Mouse (Mus musculus) ES-CJ7 (cell line): ENCODE data around the gene Psmd7.

Source experiments
- DNase-seq: peaks from one replicate; pipeline ENCODE4 v3.0.0; 2011; ENCODE audit warnings: low read depth, low spot score

Psmd7 gene

DNA sequence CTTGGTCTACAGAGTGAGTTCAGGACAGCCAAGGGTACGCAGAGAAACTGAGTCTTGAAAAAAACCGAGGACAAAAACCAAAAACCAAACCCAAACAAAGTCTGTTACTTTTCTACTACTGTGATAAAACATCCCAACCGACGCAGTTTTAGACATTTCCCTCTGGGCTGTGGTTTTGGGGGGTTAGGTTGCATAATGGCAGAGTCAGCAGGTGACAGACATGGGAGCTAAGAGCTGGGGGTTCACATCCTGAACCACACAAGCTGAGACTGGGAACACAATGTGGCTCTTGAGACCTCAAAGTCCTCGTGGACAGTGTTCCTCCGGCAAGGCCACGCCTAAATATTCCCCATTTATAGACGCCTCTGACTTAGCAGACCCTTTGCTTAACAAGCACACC is 10.1 kb downstream of the Psmd7 start:
- DNase-seq, result no peak

DNA sequence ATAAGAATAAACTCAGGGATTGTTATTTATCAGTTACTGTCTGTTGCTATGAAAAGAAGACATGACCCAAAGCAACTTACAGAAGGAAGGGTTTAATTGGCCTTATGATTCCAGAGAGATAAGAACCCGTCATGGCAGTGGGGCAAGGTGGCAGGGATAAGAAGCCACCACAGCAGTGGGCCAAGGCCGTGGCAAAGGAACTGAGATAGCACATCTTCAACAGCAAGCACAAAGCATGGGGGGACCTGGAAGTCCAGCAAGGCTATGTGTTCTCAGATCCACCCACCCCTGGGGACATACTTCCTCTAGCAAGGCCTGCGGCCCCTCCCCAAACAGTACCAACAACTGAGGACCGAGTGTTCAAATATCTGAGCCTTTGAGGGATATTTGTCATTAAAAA is 10.6 kb downstream of the Psmd7 start:
- no peak for DNase-seq

DNA sequence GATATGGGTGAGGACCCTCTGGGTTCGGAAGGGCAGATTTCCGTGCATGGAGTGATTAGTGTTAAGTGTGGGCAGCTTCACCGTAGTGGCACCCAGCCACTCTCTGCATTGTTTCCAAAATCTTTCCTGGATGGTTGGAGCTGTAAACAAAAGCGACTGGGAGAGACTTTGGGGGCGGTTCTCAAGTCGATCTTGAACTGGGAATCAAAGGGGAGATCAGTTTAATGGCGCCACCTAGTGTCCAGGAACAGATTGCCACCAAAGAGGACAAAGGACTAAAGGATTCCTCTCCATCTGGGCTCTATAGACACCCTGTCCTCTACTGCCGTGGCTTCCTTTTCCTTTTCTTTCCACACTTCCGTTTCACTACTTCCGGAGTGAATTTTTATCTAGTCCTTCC is 11.6 kb downstream of the Psmd7 start:
- DNase-seq, result peak; percentile 96

- peak; percentile 82 for DNase-seq
Observed at GRCm38 (mm10) chr8:107574771-107575170, 13.5 kb downstream of the Psmd7 start.

DNA sequence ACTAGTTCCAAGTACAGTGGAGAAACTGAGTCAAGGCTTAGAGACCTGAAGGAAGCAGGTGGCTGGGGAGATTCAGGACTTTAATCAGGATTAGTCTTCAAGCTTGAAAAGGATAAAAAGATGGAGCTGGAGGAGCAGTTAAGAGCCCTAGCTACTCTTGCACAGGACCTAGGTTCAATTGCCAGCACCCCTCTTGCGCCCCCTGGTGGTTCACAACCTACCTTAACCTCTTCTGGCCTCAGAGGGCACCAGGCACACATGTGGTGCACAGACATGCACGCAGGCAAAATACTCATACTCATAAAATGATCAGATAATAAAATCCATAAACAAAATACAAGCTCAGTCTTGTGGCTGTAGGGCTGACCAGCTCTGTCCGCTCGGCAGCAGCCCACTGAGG is 15.8 kb downstream of the Psmd7 start:
- DNase-seq, result peak; percentile 87

GRCm38 (mm10) chr8:107571486-107572135 is 16.7 kb downstream of the Psmd7 start:
- DNase-seq, result no peak

DNA sequence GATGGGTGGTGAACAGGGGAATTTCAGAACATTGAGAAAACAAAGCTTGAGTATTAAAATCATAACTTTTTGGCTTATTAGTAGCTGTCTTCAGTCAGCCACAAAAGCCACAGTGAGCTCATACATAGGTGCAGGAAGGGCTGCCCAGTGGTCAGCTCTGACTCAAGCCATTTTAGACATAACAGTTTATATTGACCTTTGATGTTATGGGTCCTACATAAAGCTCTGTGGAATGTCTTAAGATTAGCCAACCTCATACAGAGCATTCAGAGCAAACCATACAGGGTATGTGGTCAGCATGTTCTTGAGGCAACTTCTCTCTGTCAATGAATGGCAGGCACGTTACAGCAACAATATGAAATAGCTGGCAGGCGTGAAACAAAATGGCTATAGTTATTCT is 17.2 kb downstream of the Psmd7 start:
- no peak for DNase-seq

DNA sequence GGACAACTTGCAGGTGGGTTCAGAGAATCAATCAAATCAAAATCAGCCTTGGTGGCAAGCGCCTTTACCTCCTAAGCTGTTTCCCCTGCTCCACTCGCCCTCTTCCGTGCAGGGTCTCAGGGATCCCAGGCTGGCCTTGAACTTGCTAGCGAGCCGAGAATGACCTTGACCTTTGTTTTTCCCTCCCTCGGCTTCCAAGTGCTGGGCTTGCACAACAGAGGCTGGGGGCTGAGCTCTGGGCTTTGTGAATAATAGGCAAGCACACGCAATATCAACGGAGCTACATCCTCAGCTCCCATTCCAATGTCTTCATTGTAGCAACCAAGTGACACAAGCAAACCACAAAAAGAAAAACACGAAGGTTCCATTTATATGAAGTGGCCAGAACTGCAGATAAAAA is 26.1 kb downstream of the Psmd7 start:
- DNase-seq, result peak; percentile 62

DNA sequence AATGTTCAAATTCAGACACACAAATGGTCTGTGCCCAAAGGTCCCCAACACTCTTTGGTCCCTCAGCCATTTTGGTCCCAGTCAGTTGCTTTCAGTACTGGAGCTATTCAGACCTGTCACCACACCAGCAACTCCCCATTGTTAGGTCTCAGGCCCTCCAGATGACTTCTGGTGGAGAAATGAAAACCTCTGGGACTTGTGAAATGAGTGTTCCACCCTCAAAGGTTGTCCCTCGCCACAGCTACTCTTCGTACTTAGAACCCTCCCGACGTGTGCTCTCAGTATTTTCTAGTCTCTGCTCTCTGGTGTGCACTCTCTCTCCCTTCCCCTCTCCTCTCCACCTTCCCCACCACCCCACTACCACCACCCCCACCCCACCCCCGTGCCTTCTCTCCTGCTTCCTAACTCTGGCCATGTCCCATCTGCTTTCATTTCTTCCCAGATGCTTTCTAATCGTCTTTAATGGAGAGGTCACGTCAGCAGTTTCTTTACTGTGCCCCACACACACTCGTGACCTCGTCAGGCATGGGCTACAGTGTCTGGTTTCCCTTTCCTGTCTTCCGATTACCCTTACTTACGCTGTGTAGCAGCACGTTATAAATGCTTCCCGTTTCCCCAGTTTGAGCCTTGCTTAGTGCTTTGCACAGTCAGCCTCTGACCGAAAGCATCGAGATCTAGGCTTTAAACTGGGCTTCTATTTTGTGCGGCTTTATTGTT is 27.3 kb downstream of the Psmd7 start:
- DNase-seq, result no peak

GRCm38 (mm10) chr8:107556511-107556936 is 31.7 kb downstream of the Psmd7 start:
- DNase-seq, result no peak

DNA sequence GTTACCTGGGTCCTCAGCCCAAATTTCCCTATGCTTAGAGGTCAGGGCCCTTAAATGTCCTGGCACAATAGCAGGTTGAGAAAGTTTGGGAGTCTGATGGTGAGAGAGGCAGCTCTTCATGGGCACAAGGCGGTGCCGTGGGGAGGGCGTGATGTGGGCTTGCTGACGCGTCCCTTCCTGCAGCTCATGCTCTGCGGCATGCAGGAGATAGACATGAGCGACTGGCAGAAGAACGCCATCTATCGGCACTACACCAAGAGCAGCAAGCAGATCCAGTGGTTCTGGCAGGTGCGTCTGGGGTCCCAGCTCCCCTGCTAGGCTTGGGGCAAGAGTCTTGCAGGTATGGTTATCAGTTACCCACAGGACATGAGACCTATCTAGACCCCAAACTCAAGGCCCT is 33.0 kb downstream of the Psmd7 start:
- DNase-seq, result peak; percentile 54

GRCm38 (mm10) chr8:107552234-107552633 is 36.0 kb downstream of the Psmd7 start:
- no peak for DNase-seq

DNA sequence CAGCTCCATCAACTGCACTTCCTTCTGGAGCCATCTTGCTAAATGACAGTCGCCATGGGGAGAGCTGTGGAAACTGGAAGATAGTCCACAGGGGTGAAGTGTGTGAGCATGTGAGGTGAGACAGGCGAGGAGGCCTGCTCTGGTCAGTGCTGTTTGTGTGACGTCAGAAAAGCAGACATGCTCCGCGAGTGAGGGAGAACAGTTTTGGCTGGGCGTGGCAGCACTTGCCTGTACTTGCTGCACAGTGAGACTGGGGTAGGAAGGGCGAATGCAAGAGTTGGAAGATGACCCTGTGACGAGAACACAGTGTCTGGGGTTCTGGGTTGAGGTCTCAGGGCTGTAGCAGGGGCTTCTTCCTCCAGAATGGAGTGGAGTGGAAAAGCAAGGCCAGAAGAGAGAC is 41.4 kb downstream of the Psmd7 start:
- peak; percentile 43 for DNase-seq

GRCm38 (mm10) chr8:107546154-107546553 is 42.1 kb downstream of the Psmd7 start:
- DNase-seq, result no peak

- no peak for DNase-seq
Observed at GRCm38 (mm10) chr8:107545621-107546152, 42.6 kb downstream of the Psmd7 start.

DNA sequence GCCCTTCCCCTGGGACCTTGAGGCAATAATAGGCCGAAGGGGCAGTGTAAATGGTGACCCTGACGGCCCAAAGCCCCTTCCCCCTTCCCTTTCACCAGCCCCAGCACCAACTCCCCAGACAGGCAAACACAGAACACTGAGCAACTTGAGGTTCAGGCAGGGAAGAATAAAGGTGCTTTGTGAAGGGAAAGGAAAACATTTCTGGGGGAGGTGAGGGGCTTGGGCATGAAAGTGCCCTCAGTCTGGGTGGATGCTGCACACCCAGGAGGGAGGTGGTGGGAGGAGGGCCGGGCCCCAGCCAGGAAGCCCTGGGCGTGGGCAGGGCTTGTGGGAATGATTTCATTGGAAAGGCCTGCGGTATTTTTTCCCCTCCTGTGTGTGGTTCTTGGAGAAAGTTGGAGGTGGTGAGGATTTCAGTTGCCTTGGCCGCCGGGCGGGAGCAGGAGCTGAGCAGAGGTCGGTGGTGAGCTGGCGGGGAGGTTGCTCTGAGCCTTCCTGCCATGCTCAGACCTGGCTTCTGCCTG is 43.6 kb downstream of the Psmd7 start:
- no peak for DNase-seq

GRCm38 (mm10) chr8:107544211-107544610 is 44.1 kb downstream of the Psmd7 start:
- DNase-seq, result no peak

DNA sequence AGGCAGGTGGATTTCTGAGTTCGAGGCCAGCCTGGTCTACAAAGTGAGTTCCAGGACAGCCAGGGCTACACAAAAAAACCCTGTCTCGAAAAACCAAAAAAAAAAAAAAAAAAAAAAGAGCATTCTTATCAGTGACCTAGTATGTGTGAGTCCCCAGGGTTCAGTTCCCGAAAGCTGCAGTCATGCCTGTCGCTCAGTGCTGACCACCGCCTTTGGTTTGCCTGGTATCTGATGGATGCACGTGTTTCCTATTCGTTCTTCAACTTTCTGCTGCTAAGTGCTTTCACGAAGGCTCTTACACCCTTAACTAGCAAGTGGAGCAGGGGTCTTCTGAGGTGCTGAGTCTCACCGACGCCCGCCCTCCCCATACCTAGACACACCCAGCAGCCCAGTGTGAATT is 44.5 kb downstream of the Psmd7 start:
- no peak for DNase-seq

- no peak for DNase-seq
Observed at GRCm38 (mm10) chr8:107542151-107542550, 46.1 kb downstream of the Psmd7 start.

DNA sequence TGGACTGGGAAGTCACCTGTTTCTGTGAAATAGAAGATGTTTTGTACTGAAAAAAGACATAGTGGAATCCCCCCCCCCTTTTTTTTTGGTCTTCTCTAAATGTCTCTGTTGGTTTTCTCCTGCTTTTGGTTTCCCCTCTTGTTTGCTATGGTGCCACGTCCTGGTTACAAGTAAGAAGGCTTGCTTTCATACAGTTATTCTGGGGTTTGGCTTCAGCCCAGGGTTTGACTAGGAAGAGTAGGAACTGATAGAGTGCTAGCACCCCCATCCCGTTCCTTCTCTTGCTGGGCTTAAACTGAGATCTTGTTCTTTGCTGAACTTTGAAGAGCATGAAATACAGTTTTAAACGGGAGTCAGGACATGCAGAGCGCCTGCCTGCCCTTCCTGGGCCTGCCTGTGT is 46.9 kb downstream of the Psmd7 start:
- DNase-seq, result no peak

DNA sequence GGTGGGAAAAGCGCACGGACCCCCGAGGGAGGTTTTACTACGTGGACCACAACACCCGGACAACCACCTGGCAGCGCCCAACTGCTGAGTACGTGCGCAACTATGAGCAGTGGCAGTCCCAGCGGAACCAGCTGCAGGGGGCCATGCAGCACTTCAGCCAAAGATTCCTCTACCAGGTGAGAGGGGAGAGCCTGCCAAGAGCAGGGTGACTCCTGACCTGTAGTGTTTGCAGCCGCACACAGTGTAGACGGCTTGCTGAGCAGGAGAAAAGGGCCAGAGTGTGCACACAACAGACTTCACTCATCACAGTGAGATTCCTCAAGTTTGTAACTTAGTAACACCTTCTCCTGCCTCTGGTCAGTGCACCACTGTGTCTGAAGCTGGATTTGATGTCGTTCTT is 47.6 kb downstream of the Psmd7 start:
- no peak for DNase-seq

DNA sequence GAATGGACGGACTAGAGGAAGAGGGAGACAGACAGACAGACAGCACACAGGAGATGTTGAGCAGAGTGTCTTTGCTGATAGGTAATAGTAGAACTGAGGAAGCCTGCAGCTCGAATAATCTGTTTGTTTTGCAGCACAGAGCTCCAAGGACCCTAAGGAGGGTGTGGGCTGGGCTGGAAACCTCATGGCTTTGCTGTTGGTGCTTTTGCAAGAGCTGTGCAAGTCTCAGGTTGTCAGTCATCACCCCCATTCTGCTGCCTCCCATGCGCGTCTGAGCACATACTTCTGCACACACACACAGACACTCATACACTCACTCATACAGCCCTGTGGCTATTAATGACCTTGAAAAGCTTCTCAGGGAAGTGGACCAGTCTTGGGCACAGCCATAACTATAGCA is 50.8 kb downstream of the Psmd7 start:
- no peak for DNase-seq
